In the genomic region with DNA sequence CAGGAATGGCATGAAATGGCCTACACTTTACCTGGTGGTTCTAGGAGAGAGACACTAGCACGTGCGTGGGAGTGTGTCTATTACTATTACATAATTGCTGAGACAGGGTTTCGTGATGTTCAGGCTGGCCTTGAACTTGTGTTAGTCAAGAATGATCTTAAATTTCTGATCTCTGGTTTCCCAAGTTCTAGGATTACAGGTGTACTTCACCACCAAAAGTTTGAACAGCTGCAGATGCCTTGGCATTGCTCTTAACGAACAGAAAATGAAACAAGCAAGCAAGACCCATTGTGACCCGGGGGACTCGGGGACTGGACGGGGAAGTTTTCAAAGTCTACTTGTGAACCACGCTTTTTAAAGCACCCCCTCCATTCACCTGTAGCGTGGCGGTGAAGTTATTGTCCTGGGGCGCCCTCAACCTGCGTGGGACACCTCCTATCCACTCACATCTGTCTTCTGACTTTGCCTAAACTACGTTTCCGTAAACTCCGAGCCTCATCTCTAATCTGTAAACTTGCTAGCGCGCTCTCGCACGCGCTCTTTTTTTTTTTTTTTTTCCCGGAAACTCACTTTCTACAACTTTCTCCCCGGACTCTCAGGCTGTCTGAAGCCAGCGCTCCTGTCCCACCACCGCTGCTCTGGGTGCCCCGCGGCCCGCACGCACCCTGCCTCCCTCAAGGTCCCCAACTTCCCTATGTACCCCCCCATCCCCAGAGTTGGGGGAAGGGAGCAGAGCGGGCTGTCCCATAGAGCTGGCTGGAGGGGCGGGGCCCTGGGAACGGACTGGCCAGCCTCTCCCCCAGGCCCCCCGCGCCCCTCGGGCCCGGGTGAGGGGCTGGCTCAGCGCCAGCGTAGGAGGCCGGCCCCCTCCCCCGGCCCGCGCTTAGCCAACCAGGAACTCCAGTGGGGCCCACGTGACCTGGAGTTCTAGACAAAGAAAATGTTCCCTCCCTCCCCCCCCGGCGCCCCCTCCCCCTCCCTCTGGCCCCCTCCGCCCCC, we compare ENCODE assay signal across 9 mouse cellular contexts.
DNase-seq lines count a peak whose midpoint lies in the region; ATAC-seq and TF ChIP-seq lines count a peak whose summit lies in the region.
"Had no signal": no experiment of that assay in that cellular context is flagged by ENCODE, and none has a peak within 500 bp of the region (broad histone marks: within the 10 kb centered on the region; RNA-seq: fewer than 3 reads in every experiment).

No protein-coding gene starts in this region.

- H3K9ac ChIP-seq in embryonic facial prominence, embryonic 12.5 days, result peak overlapping the region; percentile 63
- peak overlapping the region; percentile 81 for H3K9ac ChIP-seq in hindbrain, embryonic 12.5 days
- H3K9ac ChIP-seq in liver, embryonic 14.5 days (replicated peaks), result peak overlapping the region; percentile 70

- no peaks in the 10 kb centered on the region for H3K27me3 ChIP-seq in embryonic facial prominence, embryonic 12.5 days
- no peaks in the 10 kb centered on the region for H3K27me3 ChIP-seq in hindbrain, embryonic 12.5 days
- H3K27me3 ChIP-seq in liver, embryonic 14.5 days (ENCODE audit: control insufficient read depth, insufficient read depth, low read length), result no peaks in the 10 kb centered on the region
- H3K27me3 ChIP-seq: Patski had no signal

- H3K36me3 ChIP-seq in embryonic facial prominence, embryonic 12.5 days, result peaks cover 22% of the 10 kb centered on the region
- peaks cover 13% of the 10 kb centered on the region for H3K36me3 ChIP-seq in hindbrain, embryonic 12.5 days
- no peaks in the 10 kb centered on the region for H3K36me3 ChIP-seq in liver, embryonic 14.5 days (replicated peaks; ENCODE audit: control insufficient read depth, insufficient read depth, low read depth)

- ATAC-seq in embryonic facial prominence, embryonic 12.5 days (ENCODE audit: insufficient number of reproducible peaks, insufficient read depth, low FRiP score, low TSS enrichment), result peak; percentile 73
- ATAC-seq in hindbrain, embryonic 12.5 days (ENCODE audit: low FRiP score), result peak; percentile 80
- peak; percentile 54; the same call in 1 of the 2 replicates for ATAC-seq in liver, embryonic 14.5 days (ENCODE audit: insufficient read depth)
- ATAC-seq: Patski had no signal

- 2% methylated on average over 39 of the region's 45 CpGs for WGBS in embryonic facial prominence, embryonic 12.5 days
- WGBS in hindbrain, embryonic 12.5 days, result 3% methylated on average over 42 of the region's 45 CpGs
- 3% methylated on average over 42 of the region's 45 CpGs for WGBS in liver, embryonic 14.5 days (ENCODE audit: insufficient replicate concordance)

- H3K4me3 ChIP-seq in embryonic facial prominence, embryonic 12.5 days, result peak overlapping the region; percentile 56
- peak overlapping the region; percentile 56 for H3K4me3 ChIP-seq in hindbrain, embryonic 12.5 days
- peak overlapping the region; percentile 62 to 64 for H3K4me3 ChIP-seq in liver, embryonic 14.5 days (ENCODE audit: insufficient read depth in 1 of 2, low read depth in 2 of 2, low read length in 2 of 2)

- no peaks in the 10 kb centered on the region for H3K9me3 ChIP-seq in embryonic facial prominence, embryonic 12.5 days
- no peaks in the 10 kb centered on the region for H3K9me3 ChIP-seq in hindbrain, embryonic 12.5 days (replicated peaks)
- no peaks in the 10 kb centered on the region for H3K9me3 ChIP-seq in liver, embryonic 14.5 days (ENCODE audit: control insufficient read depth, low read length)

- no peak for TF ChIP-seq CTCF in liver, embryonic 14.5 days (IDR thresholded peaks at IDR 0.05; ENCODE audit: low read depth)

- peak overlapping the region; percentile 69 for H3K4me2 ChIP-seq in embryonic facial prominence, embryonic 12.5 days (replicated peaks)
- H3K4me2 ChIP-seq in hindbrain, embryonic 12.5 days (replicated peaks), result peak overlapping the region; percentile 71
- H3K4me2 ChIP-seq in liver, embryonic 14.5 days (ENCODE audit: low read depth), result peak overlapping the region; percentile 80

- peak overlapping the region; percentile 94 for H3K27ac ChIP-seq in embryonic facial prominence, embryonic 12.5 days
- H3K27ac ChIP-seq in hindbrain, embryonic 12.5 days, result peak overlapping the region; percentile 91
- H3K27ac ChIP-seq in liver, embryonic 14.5 days, result no peak overlapping the region; the same call in 1 of the 2 replicates

- DNase-seq in kidney, adult 18-20 months, result peak; percentile 19
- DNase-seq in kidney, adult 11 months, result no peak
- peak in 2 of 3 experiments; percentile 22 to 32 for DNase-seq in liver, embryonic 14.5 days (ENCODE audit: low read depth in 3 of 3, low spot score in 3 of 3)
- DNase-seq in natural killer cell, adult 2 months (ENCODE audit: low spot score in 2 of 2), result peak; percentile 42 to 46
- peak; percentile 79 for DNase-seq in thymus, postnatal 14 days
- no peak for DNase-seq in frontal cortex, postnatal 10 days (ENCODE audit: low spot score in 2 of 2)

- TF ChIP-seq EP300 in liver, embryonic 14.5 days (IDR thresholded peaks at IDR 0.05; ENCODE audit: low read depth), result no peak

- peaks cover 64% of the 10 kb centered on the region for H3K4me1 ChIP-seq in embryonic facial prominence, embryonic 12.5 days
- peaks cover 72% of the 10 kb centered on the region for H3K4me1 ChIP-seq in hindbrain, embryonic 12.5 days
- H3K4me1 ChIP-seq in liver, embryonic 14.5 days (replicated peaks; ENCODE audit: control insufficient read depth in 2 of 2, insufficient read depth in 2 of 2, low read length in 1 of 2), result peaks cover 5 to 53% of the 10 kb centered on the region in 2 experiments; a peak in 3 of 4 replicates

Comparison
In these comparisons a context has a peak if more than half of its experiments do, and no peak if none do; other contexts are left out.
1. DNase-seq: peak in kidney, adult 18-20 months (single experiment), liver, embryonic 14.5 days (2 of 3), natural killer cell, adult 2 months (2 of 2) and thymus, postnatal 14 days (single experiment); none in kidney, adult 11 months (single experiment) and frontal cortex, postnatal 10 days (0 of 2).
2. Peak in every context shown above with its lines, with median percentiles within 50 percentile points of each other: ATAC-seq, H3K4me2 ChIP-seq, H3K4me3 ChIP-seq and H3K9ac ChIP-seq.